Mouse (Mus musculus) erythroblast, embryonic 14.5 days (primary cell): ENCODE results near the gene Arfip1. TPM values are rescaled to one million over a fixed set of nuclear protein-coding genes. Genes with fewer than 3 reads are reported as not detected.

Experiments used
- H3K27me3 ChIP-seq: 2 replicates; pipeline ENCODE4 v1.6.1; 2012; ENCODE audit warnings: inconsistent platforms; ENCODE audit not compliant: control insufficient read depth
- H3K36me3 ChIP-seq: 2 replicates; pipeline ENCODE4 v1.6.1; 2012; ENCODE audit warnings: mild to moderate bottlenecking, inconsistent platforms; ENCODE audit not compliant: control insufficient read depth
- H3K4me1 ChIP-seq: 2 replicates; pipeline ENCODE4 v1.6.1; 2012; ENCODE audit warnings: inconsistent platforms; ENCODE audit not compliant: control insufficient read depth
- H3K4me3 ChIP-seq: replicated peaks from 2 replicates; pipeline ENCODE3; 2012; ENCODE audit warnings: moderate library complexity, mild to moderate bottlenecking, inconsistent platforms
- H3K9me3 ChIP-seq: 2 replicates; pipeline ENCODE4 v1.6.1; 2012; ENCODE audit warnings: low read length, inconsistent platforms, mixed read lengths; ENCODE audit not compliant: control insufficient read depth
- GATA1 ChIP-seq: IDR thresholded peaks from 2 replicates; pipeline ENCODE4 v1.6.1; 2012; ENCODE audit warnings: low read length, inconsistent platforms, mixed read lengths
- TAL1 ChIP-seq: IDR thresholded peaks from 3 replicates; pipeline ENCODE4 v1.6.1; 2012; ENCODE audit warnings: low read length, inconsistent platforms, mixed read lengths
- polyA plus RNA-seq: library from polyadenylated mRNA; stranded (reverse); fragments of >175 nt; gene quantifications from 2 replicates; pipeline ENCODE4 v1.2.3, GENCODE M21; 2012

Arfip1 gene
- polyA plus RNA-seq, 1 experiment = 0.10 TPM

- TF ChIP-seq TAL1 (no peak), GATA1 (no peak)
- H3K9me3 ChIP-seq = no peaks in the 10 kb centered on the region
- H3K4me1 ChIP-seq = peaks cover 36% of the 10 kb centered on the region
- H3K27me3 ChIP-seq = peaks cover 5% of the 10 kb centered on the region; the same call in 1 of the 2 replicates
- no peak overlapping the region for H3K4me3 ChIP-seq
- peaks cover 100% of the 10 kb centered on the region for H3K36me3 ChIP-seq
Measured at GRCm38 (mm10) chr3:84450651-84451050, 131.8 kb downstream of the Arfip1 start.

- Histone ChIP-seq H3K36me3 (peaks cover 100% of the 10 kb centered on the region), H3K27me3 (peaks cover 13% of the 10 kb centered on the region; the same call in 1 of the 2 replicates), H3K9me3 (no peaks in the 10 kb centered on the region; the same call in 1 of the 2 replicates), H3K4me3 (no peak overlapping the region), H3K4me1 (peaks cover 27% of the 10 kb centered on the region)
- TF ChIP-seq TAL1 = no peak
- no peak for TF ChIP-seq GATA1
Measured at GRCm38 (mm10) chr3:84449015-84449414, 133.4 kb downstream of the Arfip1 start.

- Histone ChIP-seq H3K9me3 (no peaks in the 10 kb centered on the region; the same call in 1 of the 2 replicates), H3K27me3 (peaks cover 13% of the 10 kb centered on the region; the same call in 1 of the 2 replicates), H3K36me3 (peaks cover 100% of the 10 kb centered on the region), H3K4me3 (no peak overlapping the region), H3K4me1 (peaks cover 22% of the 10 kb centered on the region)
- TF ChIP-seq GATA1 = no peak
- no peak for TF ChIP-seq TAL1
Measured at GRCm38 (mm10) chr3:84447803-84448202, 134.6 kb downstream of the Arfip1 start.

Other genes with a start within 250 kb of the Arfip1 start
- gene Fhdc1, start 102.2 kb downstream of the Arfip1 start, polyA plus RNA-seq = 47.7 and 62.0 TPM in 2 replicates
- not detected in 2 replicates for gene Tigd4, start 10.9 kb upstream of the Arfip1 start, polyA plus RNA-seq
- 0.02 TPM in 1 of 2 replicates, not detected in the other for gene Tmem154, start 83.6 kb upstream of the Arfip1 start, polyA plus RNA-seq
- 0.25 and 0.34 TPM in 2 replicates for gene Fbxw7, start 232.6 kb upstream of the Arfip1 start, polyA plus RNA-seq